In the genomic region with DNA sequence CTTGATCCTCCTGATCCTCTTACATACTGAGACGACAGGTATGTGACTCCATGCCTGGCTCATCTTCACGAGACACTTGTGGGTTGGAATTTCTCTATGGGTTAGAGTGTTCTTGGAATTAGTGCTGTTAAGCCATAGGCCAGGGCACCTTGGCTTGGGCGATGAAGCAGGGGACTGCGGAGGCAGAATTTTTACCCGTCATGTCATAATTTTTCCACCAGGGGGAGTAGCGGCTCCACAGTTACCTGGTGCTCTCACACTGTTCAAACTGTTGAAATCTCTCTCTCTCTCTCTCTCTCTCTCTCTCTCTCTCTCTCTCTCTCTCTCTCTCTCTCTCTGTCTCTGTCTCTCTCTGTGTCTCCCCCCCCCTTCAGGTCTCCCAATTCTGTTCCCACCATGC, we compare ENCODE assay signal across 9 mouse cellular contexts. TPM values are rescaled to one million over a fixed set of nuclear protein-coding genes. Genes with fewer than 3 reads are reported as not detected.
DNase-seq lines count a peak whose midpoint lies in the region; ATAC-seq and TF ChIP-seq lines count a peak whose summit lies in the region.
"Had no signal": no experiment of that assay in that cellular context is flagged by ENCODE, and none has a peak within 500 bp of the region (broad histone marks: within the 10 kb centered on the region; RNA-seq: fewer than 3 reads in every experiment).

No protein-coding gene starts in this region.

- no peak overlapping the region for H3K27ac ChIP-seq in thymus, adult 2 months (ENCODE audit: control insufficient read depth, insufficient read depth, low read length)
- no peak overlapping the region for H3K27ac ChIP-seq in forebrain, embryonic 11.5 days (ENCODE audit: low read depth, low read length)
- H3K27ac ChIP-seq in intestine, embryonic 16.5 days (ENCODE audit: low read length) = no peak overlapping the region
- no peak overlapping the region for H3K27ac ChIP-seq in limb, embryonic 14.5 days (replicated peaks; ENCODE audit: low read depth, low read length)
- H3K27ac ChIP-seq in neural tube, embryonic 13.5 days (replicated peaks) = no peak overlapping the region
- H3K27ac ChIP-seq: macrophage had no signal

- H3K4me1 ChIP-seq in thymus, adult 2 months (replicated peaks; ENCODE audit: control insufficient read depth, insufficient read depth, low read length) = no peaks in the 10 kb centered on the region
- H3K4me1 ChIP-seq in forebrain, embryonic 11.5 days (replicated peaks; ENCODE audit: control insufficient read depth, insufficient read depth, low read length) = no peaks in the 10 kb centered on the region
- no peaks in the 10 kb centered on the region for H3K4me1 ChIP-seq in intestine, embryonic 16.5 days (ENCODE audit: control insufficient read depth, insufficient read depth, low read length)
- no peaks in the 10 kb centered on the region for H3K4me1 ChIP-seq in limb, embryonic 14.5 days (ENCODE audit: control insufficient read depth, insufficient read depth, low read length)
- H3K4me1 ChIP-seq in neural tube, embryonic 13.5 days (replicated peaks) = no peaks in the 10 kb centered on the region

- H3K9ac ChIP-seq in forebrain, embryonic 11.5 days (ENCODE audit: low read length) = no peak overlapping the region
- no peak overlapping the region for H3K9ac ChIP-seq in intestine, embryonic 16.5 days (ENCODE audit: low read depth, low read length)
- no peak overlapping the region for H3K9ac ChIP-seq in limb, embryonic 14.5 days (ENCODE audit: low read depth, low read length, severe bottlenecking)
- H3K9ac ChIP-seq in neural tube, embryonic 13.5 days = no peak overlapping the region

- H3K36me3 ChIP-seq in thymus, adult 2 months (ENCODE audit: control insufficient read depth, insufficient read depth, low read length) = no peaks in the 10 kb centered on the region
- no peaks in the 10 kb centered on the region for H3K36me3 ChIP-seq in forebrain, embryonic 11.5 days (ENCODE audit: control insufficient read depth, insufficient read depth, low read length)
- no peaks in the 10 kb centered on the region for H3K36me3 ChIP-seq in intestine, embryonic 16.5 days (ENCODE audit: control insufficient read depth, insufficient read depth, low read length)
- no peaks in the 10 kb centered on the region for H3K36me3 ChIP-seq in limb, embryonic 14.5 days (ENCODE audit: control insufficient read depth, insufficient read depth, low read length)
- H3K36me3 ChIP-seq in neural tube, embryonic 13.5 days = no peaks in the 10 kb centered on the region

- no peak for TF ChIP-seq CTCF in thymus, adult 2 months (IDR thresholded peaks at IDR 0.05; ENCODE audit: borderline replicate concordance, control insufficient read depth, extremely low read depth, insufficient read depth, low read length, poor library complexity)
- TF ChIP-seq CTCF in brain, embryonic 14.5 days (IDR thresholded peaks at IDR 0.05; ENCODE audit: borderline replicate concordance, extremely low read depth, insufficient read depth, insufficient read length) = peak; percentile 81

- H3K9me3 ChIP-seq in forebrain, embryonic 11.5 days (ENCODE audit: control insufficient read depth, low read length) = no peaks in the 10 kb centered on the region; the same call in 1 of the 2 replicates
- no peaks in the 10 kb centered on the region for H3K9me3 ChIP-seq in intestine, embryonic 16.5 days (ENCODE audit: control insufficient read depth, low read length)
- H3K9me3 ChIP-seq in limb, embryonic 14.5 days (ENCODE audit: control insufficient read depth, low read length) = no peaks in the 10 kb centered on the region
- peaks cover 10% of the 10 kb centered on the region; the same call in 1 of the 2 replicates for H3K9me3 ChIP-seq in neural tube, embryonic 13.5 days

- TF ChIP-seq POLR2A in thymus, adult 2 months (IDR thresholded peaks at IDR 0.05; ENCODE audit: control insufficient read depth, extremely low read depth, insufficient read depth, low read length, poor library complexity) = no peak
- TF ChIP-seq POLR2A in brain, embryonic 14.5 days (IDR thresholded peaks at IDR 0.05; ENCODE audit: borderline replicate concordance, extremely low read depth, insufficient read depth, insufficient read length, poor library complexity, severe bottlenecking) = no peak
- no peak for TF ChIP-seq POLR2A in limb, embryonic 14.5 days (IDR thresholded peaks at IDR 0.05; ENCODE audit: borderline replicate concordance, extremely low read depth, insufficient read depth, insufficient read length)

- 11% methylated on average over 6 of the region's 6 CpGs for WGBS in thymus, adult 2 months
- 11% methylated on average over 6 of the region's 6 CpGs for WGBS in forebrain, embryonic 11.5 days
- 5% methylated on average over 6 of the region's 6 CpGs for WGBS in intestine, embryonic 16.5 days
- 10% methylated on average over 6 of the region's 6 CpGs for WGBS in limb, embryonic 14.5 days
- WGBS in neural tube, embryonic 13.5 days = 11% methylated on average over 6 of the region's 6 CpGs

- no peak overlapping the region for H3K4me2 ChIP-seq in forebrain, embryonic 11.5 days (ENCODE audit: low read depth, low read length, severe bottlenecking)
- H3K4me2 ChIP-seq in intestine, embryonic 16.5 days (ENCODE audit: low read depth, low read length) = no peak overlapping the region
- no peak overlapping the region for H3K4me2 ChIP-seq in limb, embryonic 14.5 days (replicated peaks; ENCODE audit: low read depth, low read length, severe bottlenecking)
- H3K4me2 ChIP-seq in neural tube, embryonic 13.5 days = no peak overlapping the region

- no peak; the same call in 1 of the 2 replicates for ATAC-seq in forebrain, embryonic 11.5 days (replicated peaks; ENCODE audit: low FRiP score)
- ATAC-seq in intestine, embryonic 16.5 days = peak; percentile 58
- peak; percentile 55; the same call in 1 of the 2 replicates for ATAC-seq in limb, embryonic 14.5 days (ENCODE audit: low FRiP score, low read depth)
- ATAC-seq in neural tube, embryonic 13.5 days (ENCODE audit: low read depth) = peak; percentile 63

- H3K27me3 ChIP-seq in thymus, adult 2 months (ENCODE audit: control insufficient read depth, insufficient read depth, low read length) = no peaks in the 10 kb centered on the region
- H3K27me3 ChIP-seq in forebrain, embryonic 11.5 days (ENCODE audit: control insufficient read depth, insufficient read depth, low read length) = no peaks in the 10 kb centered on the region
- H3K27me3 ChIP-seq in intestine, embryonic 16.5 days (replicated peaks; ENCODE audit: control insufficient read depth, insufficient read depth, low read length) = no peaks in the 10 kb centered on the region
- no peaks in the 10 kb centered on the region for H3K27me3 ChIP-seq in limb, embryonic 14.5 days (ENCODE audit: control insufficient read depth, insufficient read depth, low read length)
- no peaks in the 10 kb centered on the region for H3K27me3 ChIP-seq in neural tube, embryonic 13.5 days

- H3K4me3 ChIP-seq in thymus, adult 2 months (ENCODE audit: control insufficient read depth, insufficient read depth, low read length) = no peak overlapping the region
- no peak overlapping the region for H3K4me3 ChIP-seq in forebrain, embryonic 11.5 days (ENCODE audit: low read depth, low read length)
- H3K4me3 ChIP-seq in intestine, embryonic 16.5 days (ENCODE audit: low read length) = no peak overlapping the region
- no peak overlapping the region for H3K4me3 ChIP-seq in limb, embryonic 14.5 days (replicated peaks; ENCODE audit: low read length)
- no peak overlapping the region for H3K4me3 ChIP-seq in neural tube, embryonic 13.5 days

- peak; percentile 34 for DNase-seq in thymus, adult 2 months
- DNase-seq in thymus, adult 18-20 months = no peak
- DNase-seq in brain, embryonic 14.5 days (ENCODE audit: low read depth) = peak; percentile 67
- peak; percentile 73 for DNase-seq in forebrain, embryonic 11.5 days (ENCODE audit: low spot score)
- DNase-seq in limb, embryonic 14.5 days (ENCODE audit: low spot score) = peak; percentile 70
- peak; percentile 45 for DNase-seq in thymus, postnatal 4 days

RNA-seq across cellular contexts. Expression of a gene that starts 29.9 kb away (rescaled TPM):
- 1.8 and 2.2 TPM in 2 replicates for polyA plus RNA-seq in thymus, adult 2 months (2012; rRNA removed)
- 0.55 and 0.89 TPM in 2 replicates for polyA plus RNA-seq in brain, embryonic 14.5 days (2012; rRNA removed)
- polyA plus RNA-seq in forebrain, embryonic 11.5 days (2014; fragmentation: Nextera tagmentation; extraction: Ambion mirVana) = 4.1 and 4.2 TPM in 2 replicates
- 32.0 and 37.2 TPM in 2 replicates for polyA plus RNA-seq in intestine, embryonic 16.5 days (2015; fragmentation: Nextera tagmentation; extraction: Ambion mirVana)
- 6.9 and 7.4 TPM in 2 replicates for polyA plus RNA-seq in limb, embryonic 14.5 days (2012; rRNA removed)
- polyA plus RNA-seq in limb, embryonic 14.5 days (2014; fragmentation: Nextera tagmentation; extraction: Ambion mirVana) = 9.2 and 9.6 TPM in 2 replicates
- polyA plus RNA-seq in neural tube, embryonic 13.5 days (2015; fragmentation: Nextera tagmentation; extraction: Ambion mirVana) = 1.6 and 2.9 TPM in 2 replicates

Comparison
In these comparisons a context has a peak if more than half of its experiments do, and no peak if none do; other contexts are left out.
1. DNase-seq: peak in thymus, adult 2 months (single experiment), brain, embryonic 14.5 days (single experiment), forebrain, embryonic 11.5 days (single experiment), limb, embryonic 14.5 days (single experiment) and thymus, postnatal 4 days (single experiment); none in thymus, adult 18-20 months (0 of 2).